Mouse (Mus musculus) hindbrain, postnatal 0 days (tissue): ENCODE measurements at regions not wholly inside any gene's neighbourhood (a gene's known extent, or its start where the extent isn't known, plus 50 kb on each side); places are given as distances from the start of the nearest gene placed in this dataset.

Experiments used
- ATAC-seq: fragments of 200-750 bp; cut with Nextera tagmentation; 2 replicates; pipeline ENCODE4 v1.8.0; 2017; ENCODE audit warnings: mild to moderate bottlenecking, moderate TSS enrichment, moderate library complexity
- DNase-seq: peaks from one replicate; pipeline ENCODE4 v3.0.0-alpha.2; 2015; ENCODE audit warnings: low spot score
- H3K27ac ChIP-seq: fragments of 300-500 bp; sonication (generic); 2 replicates; pipeline ENCODE4 v1.5.1; 2014; ENCODE audit warnings: mild to moderate bottlenecking
- H3K27me3 ChIP-seq: fragments of 300-500 bp; sonication (generic); 2 replicates; pipeline ENCODE4 v1.6.1; 2014; ENCODE audit warnings: low read length, mixed read lengths; ENCODE audit not compliant: insufficient read depth
- H3K36me3 ChIP-seq: fragments of 300-500 bp; sonication (generic); 2 replicates; pipeline ENCODE4 v1.6.1; 2014; ENCODE audit warnings: low read length, mixed read lengths; ENCODE audit not compliant: insufficient read depth
- H3K4me1 ChIP-seq: fragments of 300-500 bp; sonication (generic); 2 replicates; pipeline ENCODE4 v1.6.1; 2014; ENCODE audit warnings: antibody characterized with exemption, low read length, mixed read lengths; ENCODE audit not compliant: insufficient read depth
- H3K4me2 ChIP-seq: fragments of 300-500 bp; sonication (generic); 2 replicates; pipeline ENCODE4 v1.6.1; 2014; ENCODE audit warnings: low read depth, mild to moderate bottlenecking, low read length, moderate library complexity, mixed read lengths
- H3K4me3 ChIP-seq: fragments of 300-500 bp; sonication (generic); 2 replicates; pipeline ENCODE4 v1.5.1; 2014; ENCODE audit warnings: low read length
- H3K9ac ChIP-seq: fragments of 300-500 bp; sonication (generic); replicated peaks from 2 replicates; pipeline ENCODE4 v1.6.1; 2014; ENCODE audit warnings: mild to moderate bottlenecking, low read length, moderate library complexity, mixed read lengths
- H3K9me3 ChIP-seq: fragments of 300-500 bp; sonication (generic); 2 replicates; pipeline ENCODE4 v1.6.1; 2016; ENCODE audit warnings: low read length, mixed read lengths
- CTCF ChIP-seq: IDR thresholded peaks from 2 replicates; pipeline ENCODE4 v1.5.1; 2016; ENCODE audit warnings: antibody characterized with exemption, control low read depth, low read depth
- WGBS: fragments of 180-500 bp; shearing (Covaris S2); extraction: QIAGEN DNeasy Blood & Tissue Kit; methylation state at CpG from one replicate; pipeline ENCODE4 v1.1.7; 2014; 5-methylcytosine and 5-hydroxymethylcytosine counted together

GRCm38 (mm10) chr1:96501007-96501406 is 371.0 kb downstream of the Slco4c1 start:
- Histone ChIP-seq H3K4me3 (no peak overlapping the region), H3K27ac (no peak overlapping the region), H3K9ac (no peak overlapping the region), H3K4me2 (no peak overlapping the region), H3K27me3 (no peaks in the 10 kb centered on the region), H3K9me3 (no peaks in the 10 kb centered on the region), H3K4me1 (no peaks in the 10 kb centered on the region), H3K36me3 (no peaks in the 10 kb centered on the region)
- TF ChIP-seq CTCF = no peak
- DNase-seq = no peak
- ATAC-seq = no peak

GRCm38 (mm10) chr1:96482816-96483215 is 389.2 kb downstream of the Slco4c1 start:
- Histone ChIP-seq H3K4me2 (no peak overlapping the region), H3K27ac (no peak overlapping the region), H3K9ac (no peak overlapping the region), H3K4me1 (no peaks in the 10 kb centered on the region), H3K36me3 (no peaks in the 10 kb centered on the region), H3K9me3 (no peaks in the 10 kb centered on the region), H3K27me3 (no peaks in the 10 kb centered on the region), H3K4me3 (no peak overlapping the region)
- ATAC-seq = no peak
- 63% methylated on average over 1 of the region's 1 CpGs for WGBS
- no peak for TF ChIP-seq CTCF
- DNase-seq = no peak

GRCm38 (mm10) chr1:96450852-96451251 is 421.1 kb downstream of the Slco4c1 start:
- Histone ChIP-seq H3K9me3 (no peaks in the 10 kb centered on the region), H3K27ac (no peak overlapping the region), H3K4me1 (no peaks in the 10 kb centered on the region), H3K4me3 (no peak overlapping the region), H3K36me3 (no peaks in the 10 kb centered on the region), H3K4me2 (no peak overlapping the region), H3K9ac (no peak overlapping the region), H3K27me3 (no peaks in the 10 kb centered on the region)
- DNase-seq = no peak
- no peak for TF ChIP-seq CTCF
- WGBS = 68% methylated on average over 1 of the region's 1 CpGs
- ATAC-seq = no peak

GRCm38 (mm10) chr1:96445215-96445614 is 426.8 kb downstream of the Slco4c1 start:
- Histone ChIP-seq H3K9me3 (no peaks in the 10 kb centered on the region), H3K36me3 (no peaks in the 10 kb centered on the region), H3K27me3 (no peaks in the 10 kb centered on the region), H3K9ac (no peak overlapping the region), H3K27ac (no peak overlapping the region), H3K4me1 (no peaks in the 10 kb centered on the region), H3K4me3 (no peak overlapping the region), H3K4me2 (no peak overlapping the region)
- DNase-seq = peak; percentile 24
- TF ChIP-seq CTCF = peak; percentile 50
- WGBS = 90% methylated on average over 1 of the region's 1 CpGs
- no peak for ATAC-seq

- H3K9me3 ChIP-seq = no peaks in the 10 kb centered on the region
- no peak overlapping the region for H3K4me3 ChIP-seq
- H3K9ac ChIP-seq = no peak overlapping the region
- no peaks in the 10 kb centered on the region for H3K4me1 ChIP-seq
- H3K4me2 ChIP-seq = no peak overlapping the region
- 74% methylated on average over 2 of the region's 2 CpGs for WGBS
- DNase-seq (no peak), ATAC-seq (no peak)
- no peaks in the 10 kb centered on the region for H3K27me3 ChIP-seq
- TF ChIP-seq CTCF = no peak
- no peaks in the 10 kb centered on the region for H3K36me3 ChIP-seq
- H3K27ac ChIP-seq = no peak overlapping the region
These were observed 438.9 kb downstream of the Slco4c1 start for GRCm38 (mm10) chr1:96433057-96433456.

- ATAC-seq = no peak
- TF ChIP-seq CTCF = no peak
- H3K4me3 ChIP-seq = no peak overlapping the region
- H3K9me3 ChIP-seq = no peaks in the 10 kb centered on the region
- H3K36me3 ChIP-seq = no peaks in the 10 kb centered on the region
- H3K4me2 ChIP-seq = no peak overlapping the region
- H3K27ac ChIP-seq = no peak overlapping the region
- no peaks in the 10 kb centered on the region for H3K27me3 ChIP-seq
- H3K9ac ChIP-seq = no peak overlapping the region
- H3K4me1 ChIP-seq = no peaks in the 10 kb centered on the region
- DNase-seq = no peak
These were observed 448.5 kb downstream of the Slco4c1 start for GRCm38 (mm10) chr1:96423481-96423880.

GRCm38 (mm10) chr1:96410837-96411612 is 460.9 kb downstream of the Slco4c1 start:
- Histone ChIP-seq H3K9ac (no peak overlapping the region), H3K27me3 (no peaks in the 10 kb centered on the region), H3K4me2 (no peak overlapping the region), H3K36me3 (no peaks in the 10 kb centered on the region), H3K4me1 (no peaks in the 10 kb centered on the region), H3K9me3 (no peaks in the 10 kb centered on the region), H3K27ac (no peak overlapping the region), H3K4me3 (no peak overlapping the region)
- DNase-seq (no peak), ATAC-seq (no peak)
- 78% methylated on average over 4 of the region's 4 CpGs for WGBS
- no peak for TF ChIP-seq CTCF
